Mouse (Mus musculus): Measurements from ENCODE around the gene Ofcc1.

GRCm38 (mm10) chr13:39957226-39957625 is 404.0 kb downstream of the Ofcc1 start:
- TF ChIP-seq CTCF (IDR thresholded peaks at IDR 0.05; ENCODE audit: low read depth): peak; percentile 68
- TF ChIP-seq EP300 (optimal IDR thresholded peaks at IDR 0.05): no peak
